Mouse (Mus musculus) cortical plate, adult 2 months (tissue): Measurements from ENCODE around the gene Ttyh3.

Source experiments
- CTCF ChIP-seq: fragments of 200-500 bp; IDR thresholded peaks from 2 replicates; pipeline ENCODE4 v1.5.1; 2011; ENCODE audit warnings: mild to moderate bottlenecking, control low read depth, low read length; ENCODE audit not compliant: insufficient read depth; ENCODE audit errors: extremely low read depth
- POLR2A ChIP-seq: fragments of 200-500 bp; IDR thresholded peaks from 2 replicates; pipeline ENCODE4 v1.6.1; 2011; ENCODE audit warnings: mild to moderate bottlenecking, low read length, control low read depth; ENCODE audit not compliant: insufficient read depth; ENCODE audit errors: extremely low read depth

- TF ChIP-seq CTCF (no peak), POLR2A (no peak)
Observed at GRCm38 (mm10) chr5:140599939-140600338, 48.9 kb downstream of the Ttyh3 start.
